Mouse (Mus musculus) cortical plate, adult 2 months (tissue): ENCODE measurements at regions not wholly inside any gene's neighbourhood (a gene's known extent, or its start where the extent isn't known, plus 50 kb on each side); places are given as distances from the start of the nearest gene placed in this dataset.

Source experiments
- CTCF ChIP-seq: fragments of 200-500 bp; IDR thresholded peaks from 2 replicates; pipeline ENCODE4 v1.5.1; 2011; ENCODE audit warnings: mild to moderate bottlenecking, control low read depth, low read length; ENCODE audit not compliant: insufficient read depth; ENCODE audit errors: extremely low read depth
- POLR2A ChIP-seq: fragments of 200-500 bp; IDR thresholded peaks from 2 replicates; pipeline ENCODE4 v1.6.1; 2011; ENCODE audit warnings: mild to moderate bottlenecking, low read length, control low read depth; ENCODE audit not compliant: insufficient read depth; ENCODE audit errors: extremely low read depth

- TF ChIP-seq CTCF (no peak), POLR2A (no peak)
These were observed 292.7 kb upstream of the Tnp1 start for GRCm38 (mm10) chr1:73308420-73308819.
